ENCODE assay signal across 7 mouse cellular contexts in genomic region chr8:47268062-47268822, GRCm38 (mm10).
DNase-seq lines count a peak whose midpoint lies in the region; ATAC-seq and TF ChIP-seq lines count a peak whose summit lies in the region.

No protein-coding gene starts in this region.

- H3K27ac ChIP-seq in lung, embryonic 14.5 days (ENCODE audit: low read depth): no peak overlapping the region
- H3K27ac ChIP-seq in embryonic facial prominence, embryonic 15.5 days (replicated peaks): peak overlapping the region; percentile 74
- peak overlapping the region; percentile 54 for H3K27ac ChIP-seq in heart, postnatal 0 days (ENCODE audit: low read depth)
- no peak overlapping the region for H3K27ac ChIP-seq in liver, embryonic 13.5 days

- H3K36me3 ChIP-seq in lung, embryonic 14.5 days (ENCODE audit: insufficient read depth): no peaks in the 10 kb centered on the region
- no peaks in the 10 kb centered on the region for H3K36me3 ChIP-seq in embryonic facial prominence, embryonic 15.5 days
- H3K36me3 ChIP-seq in heart, postnatal 0 days (replicated peaks; ENCODE audit: control insufficient read depth, insufficient read depth, low read length): no peaks in the 10 kb centered on the region
- no peaks in the 10 kb centered on the region for H3K36me3 ChIP-seq in liver, embryonic 13.5 days

- TF ChIP-seq CTCF in lung, embryonic 14.5 days (IDR thresholded peaks at IDR 0.05; ENCODE audit: low read depth): no peak
- peak; percentile 14; the same call in 1 of the 2 replicates for TF ChIP-seq CTCF in heart, postnatal 0 days (IDR thresholded peaks at IDR 0.05; ENCODE audit: low read depth)

- peak; percentile 21 for DNase-seq in lung, embryonic 14.5 days
- DNase-seq in lung, postnatal 36 days: no peak
- peak; percentile 71 for DNase-seq in heart, postnatal 0 days (ENCODE audit: low spot score)
- no peak for DNase-seq in liver, embryonic 13.5 days
- no peak for DNase-seq in urinary bladder, postnatal 4 days (ENCODE audit: low spot score in 2 of 2)

- H3K27me3 ChIP-seq in lung, embryonic 14.5 days (ENCODE audit: insufficient read depth, low read length): no peaks in the 10 kb centered on the region
- no peaks in the 10 kb centered on the region for H3K27me3 ChIP-seq in embryonic facial prominence, embryonic 15.5 days
- H3K27me3 ChIP-seq in heart, postnatal 0 days (ENCODE audit: control insufficient read depth, insufficient read depth, low read length): no peaks in the 10 kb centered on the region
- H3K27me3 ChIP-seq in liver, embryonic 13.5 days: no peaks in the 10 kb centered on the region

- no peak overlapping the region for H3K4me3 ChIP-seq in lung, embryonic 14.5 days (ENCODE audit: low read depth, low read length)
- H3K4me3 ChIP-seq in embryonic facial prominence, embryonic 15.5 days (replicated peaks): no peak overlapping the region
- no peak overlapping the region for H3K4me3 ChIP-seq in heart, postnatal 0 days (ENCODE audit: low read depth, low read length)
- H3K4me3 ChIP-seq in liver, embryonic 13.5 days (replicated peaks): no peak overlapping the region

- H3K4me1 ChIP-seq in lung, embryonic 14.5 days (ENCODE audit: insufficient read depth): no peaks in the 10 kb centered on the region
- peaks cover 19% of the 10 kb centered on the region for H3K4me1 ChIP-seq in embryonic facial prominence, embryonic 15.5 days
- peaks cover 27% of the 10 kb centered on the region for H3K4me1 ChIP-seq in heart, postnatal 0 days (ENCODE audit: control insufficient read depth, insufficient read depth)
- H3K4me1 ChIP-seq in liver, embryonic 13.5 days (replicated peaks): no peaks in the 10 kb centered on the region

- H3K9me3 ChIP-seq in lung, embryonic 14.5 days (ENCODE audit: low read depth, low read length): no peaks in the 10 kb centered on the region
- H3K9me3 ChIP-seq in embryonic facial prominence, embryonic 15.5 days (replicated peaks): no peaks in the 10 kb centered on the region
- H3K9me3 ChIP-seq in heart, postnatal 0 days (replicated peaks; ENCODE audit: control insufficient read depth, low read length): no peaks in the 10 kb centered on the region
- H3K9me3 ChIP-seq in liver, embryonic 13.5 days (replicated peaks): no peaks in the 10 kb centered on the region

- no peak for TF ChIP-seq EP300 in heart, postnatal 0 days (IDR thresholded peaks at IDR 0.05; ENCODE audit: low read depth)

- no peak overlapping the region for H3K4me2 ChIP-seq in lung, embryonic 14.5 days
- peak overlapping the region; percentile 22; the same call in 1 of the 2 replicates for H3K4me2 ChIP-seq in embryonic facial prominence, embryonic 15.5 days (replicated peaks)
- peak overlapping the region; percentile 37 for H3K4me2 ChIP-seq in heart, postnatal 0 days (ENCODE audit: low read depth, low read length)
- 0 out of 2 replicates have a peak overlapping the region, but pooled peaks have one; percentile 4 for H3K4me2 ChIP-seq in liver, embryonic 13.5 days

- ATAC-seq in lung, embryonic 14.5 days (ENCODE audit: insufficient read depth): no peak
- ATAC-seq in embryonic facial prominence, embryonic 15.5 days (ENCODE audit: insufficient number of reproducible peaks, low FRiP score, low TSS enrichment, low read depth): peak; percentile 78; the same call in 1 of the 2 replicates
- peak; percentile 88 for ATAC-seq in heart, postnatal 0 days (ENCODE audit: insufficient read depth, low read depth)
- no peak for ATAC-seq in liver, embryonic 13.5 days (ENCODE audit: low read depth)
- ATAC-seq in erythroblast, adult 5-6 weeks (replicated peaks; ENCODE audit: low FRiP score, poor library complexity, severe bottlenecking): no peak

- H3K9ac ChIP-seq in lung, embryonic 14.5 days: no peak overlapping the region
- H3K9ac ChIP-seq in embryonic facial prominence, embryonic 15.5 days: no peak overlapping the region
- no peak overlapping the region for H3K9ac ChIP-seq in heart, postnatal 0 days (replicated peaks; ENCODE audit: low read depth, low read length)
- H3K9ac ChIP-seq in liver, embryonic 13.5 days: no peak overlapping the region

- WGBS in lung, embryonic 14.5 days: 73% methylated on average over 21 of the region's 21 CpGs
- WGBS in embryonic facial prominence, embryonic 15.5 days: 51% methylated on average over 21 of the region's 21 CpGs
- 55% methylated on average over 21 of the region's 21 CpGs for WGBS in heart, postnatal 0 days
- WGBS in liver, embryonic 13.5 days (ENCODE audit: insufficient replicate concordance): 31% methylated on average over 21 of the region's 21 CpGs

Comparison
In these comparisons a context has a peak if more than half of its experiments do, and no peak if none do; other contexts are left out.
1. DNase-seq: peak in lung, embryonic 14.5 days (single experiment) and heart, postnatal 0 days (single experiment); none in lung, postnatal 36 days (single experiment), liver, embryonic 13.5 days (single experiment) and urinary bladder, postnatal 4 days (0 of 2).
2. ATAC-seq: peak in embryonic facial prominence, embryonic 15.5 days (single experiment) and heart, postnatal 0 days (single experiment); none in lung, embryonic 14.5 days (single experiment), liver, embryonic 13.5 days (single experiment) and erythroblast, adult 5-6 weeks (single experiment).
3. H3K27ac ChIP-seq: peak in embryonic facial prominence, embryonic 15.5 days (single experiment) and heart, postnatal 0 days (single experiment); none in lung, embryonic 14.5 days (single experiment) and liver, embryonic 13.5 days (single experiment).